7 mouse cellular contexts compared by ENCODE assay signal in genomic region chr2:154558264-154559039, GRCm38 (mm10). TPM values are rescaled to one million over a fixed set of nuclear protein-coding genes. Genes with fewer than 3 reads are reported as not detected.
DNase-seq lines count a peak whose midpoint lies in the region; ATAC-seq and TF ChIP-seq lines count a peak whose summit lies in the region.

Gene Necab3 (minus strand): TSS chr2:154558890.

- ATAC-seq in heart, embryonic 16.5 days (replicated peaks; ENCODE audit: extremely low read depth, insufficient read depth, low FRiP score) = peak; percentile 64
- peak; percentile 77 for ATAC-seq in midbrain, embryonic 12.5 days (ENCODE audit: low FRiP score, low read depth)

- 0 out of 2 replicates have a peak within 1 kb of the TSS, but pooled peaks have one; percentile 21 for H3K27ac ChIP-seq in heart, embryonic 16.5 days (ENCODE audit: low read length)
- peak within 1 kb of the TSS; percentile 58; the same call in 1 of the 2 replicates for H3K27ac ChIP-seq in midbrain, embryonic 12.5 days (replicated peaks)

- H3K4me2 ChIP-seq in heart, embryonic 16.5 days (ENCODE audit: low read depth, low read length) = peak within 1 kb of the TSS; percentile 69
- peak within 1 kb of the TSS; percentile 56 for H3K4me2 ChIP-seq in midbrain, embryonic 12.5 days (replicated peaks)

- 4% methylated on average over 34 of the region's 34 CpGs for WGBS in heart, embryonic 16.5 days
- 4% methylated on average over 28 of the region's 34 CpGs for WGBS in midbrain, embryonic 12.5 days

- TF ChIP-seq CTCF in E14TG2a.4 (conservative IDR thresholded peaks at IDR 0.05; ENCODE audit: low read length) = no peak

- DNase-seq in R1 (ENCODE audit: low read depth, low spot score) = peak; percentile 82
- DNase-seq in embryo, embryonic 9.5 days (ENCODE audit: extremely low spot score) = peak; percentile 57
- peak in 1 of 2 experiments; percentile 78 for DNase-seq in left cerebral cortex, postnatal 10 days (ENCODE audit: extremely low spot score in 1 of 2, low spot score in 2 of 2)
- peak; percentile 63 to 82 for DNase-seq in spleen, postnatal 4 days (ENCODE audit: low spot score in 2 of 2)

- H3K4me1 ChIP-seq in E14TG2a.4 (replicated peaks; ENCODE audit: low read depth, low read length) = peaks cover 68% of the 10 kb centered on the region
- peaks cover 9% of the 10 kb centered on the region; the same call in 1 of the 2 replicates for H3K4me1 ChIP-seq in heart, embryonic 16.5 days (ENCODE audit: control insufficient read depth, insufficient read depth, low read length)
- peaks cover 28% of the 10 kb centered on the region for H3K4me1 ChIP-seq in midbrain, embryonic 12.5 days

- H3K9me3 ChIP-seq in E14TG2a.4 (ENCODE audit: low read length) = no peaks in the 10 kb centered on the region
- no peaks in the 10 kb centered on the region for H3K9me3 ChIP-seq in heart, embryonic 16.5 days (replicated peaks; ENCODE audit: control insufficient read depth, low read length)
- no peaks in the 10 kb centered on the region for H3K9me3 ChIP-seq in midbrain, embryonic 12.5 days

- peak within 1 kb of the TSS; percentile 59 for H3K9ac ChIP-seq in heart, embryonic 16.5 days (ENCODE audit: low read length)
- H3K9ac ChIP-seq in midbrain, embryonic 12.5 days (replicated peaks) = peak within 1 kb of the TSS; percentile 11; the same call in 1 of the 2 replicates

- H3K4me3 ChIP-seq in E14TG2a.4 (replicated peaks; ENCODE audit: low read length) = peak within 1 kb of the TSS; percentile 84
- peak within 1 kb of the TSS; percentile 38 for H3K4me3 ChIP-seq in heart, embryonic 16.5 days (ENCODE audit: low read length)
- peak within 1 kb of the TSS; percentile 35 for H3K4me3 ChIP-seq in midbrain, embryonic 12.5 days

- H3K36me3 ChIP-seq in E14TG2a.4 (ENCODE audit: insufficient read depth, low read length) = peaks cover 66% of the 10 kb centered on the region
- peaks cover 9% of the 10 kb centered on the region for H3K36me3 ChIP-seq in heart, embryonic 16.5 days (ENCODE audit: control insufficient read depth, insufficient read depth)
- H3K36me3 ChIP-seq in midbrain, embryonic 12.5 days = peaks cover 29% of the 10 kb centered on the region

- peaks cover 2% of the 10 kb centered on the region for H3K27me3 ChIP-seq in E14TG2a.4 (ENCODE audit: insufficient read depth, low read length)
- no peaks in the 10 kb centered on the region for H3K27me3 ChIP-seq in heart, embryonic 16.5 days (ENCODE audit: control insufficient read depth, insufficient read depth, low read length)
- no peaks in the 10 kb centered on the region for H3K27me3 ChIP-seq in midbrain, embryonic 12.5 days

- intact Hi-C loops in left cerebral cortex, postnatal 10 days (cut with DNase I) = loop anchor here (10.0 kb wide), 1 partner anchor 56 kb away; the partner anchor contains the start of genes 4930519P11Rik and Zfp341

RNA-seq across cellular contexts. Expression of gene Necab3, which starts in this region (rescaled TPM):
- 1.7 and 2.8 TPM in 2 replicates for polyA plus RNA-seq in heart, embryonic 16.5 days (2015; fragmentation: Nextera tagmentation; extraction: Ambion mirVana)
- 10 to 100 TPM; 59.5 to 63.2 TPM for total RNA-seq in left cerebral cortex, postnatal 10 days (2021)
- 11.9 and 12.3 TPM in 2 replicates for polyA plus RNA-seq in midbrain, embryonic 12.5 days (2016; fragmentation: Nextera tagmentation; extraction: Ambion mirVana)
